Mouse (Mus musculus) splenic B cell, adult 2 months (primary cell): ENCODE measurements around the gene Ptpre.
A peak's percentile ranks its signal among the peaks of the same experiment; 100 is the strongest.
"Not testable (repeated sequence)": the region's sequence is repeated elsewhere in the genome, so short reads cannot be mapped to it uniquely, and the experiment has no call there.

Experiments
- DNase-seq: peaks from one replicate; pipeline ENCODE4 v3.0.0-alpha.2; 2011; ENCODE audit warnings: low read depth, low spot score
- H3K27me3 ChIP-seq: 2 replicates; pipeline ENCODE4 v1.6.1; 2012; ENCODE audit warnings: mild to moderate bottlenecking, low read length, moderate library complexity, mixed read lengths; ENCODE audit not compliant: control insufficient read depth, poor library complexity, insufficient read depth, severe bottlenecking
- H3K36me3 ChIP-seq: 2 replicates; pipeline ENCODE4 v1.6.1; 2012; ENCODE audit warnings: mild to moderate bottlenecking, low read length, moderate library complexity, mixed read lengths; ENCODE audit not compliant: control insufficient read depth, poor library complexity, insufficient read depth, severe bottlenecking

Gene Ptpre

GRCm38 (mm10) chr7:135676722-135677121 lies 139.4 kb downstream of the Ptpre start:
- no peak for DNase-seq
- no peaks in the 10 kb centered on the region for H3K36me3 ChIP-seq
- no peaks in the 10 kb centered on the region for H3K27me3 ChIP-seq

- peak; percentile 69 for DNase-seq
- Histone ChIP-seq H3K36me3 (no peaks in the 10 kb centered on the region), H3K27me3 (no peaks in the 10 kb centered on the region)
Measured at GRCm38 (mm10) chr7:135680334-135680733, 143.1 kb downstream of the Ptpre start.

GRCm38 (mm10) chr7:135684098-135684497 lies 146.8 kb downstream of the Ptpre start:
- DNase-seq, H3K27me3 ChIP-seq, H3K36me3 ChIP-seq: not testable (repeated sequence)

GRCm38 (mm10) chr7:135684938-135685337 lies 147.7 kb downstream of the Ptpre start:
- no peaks in the 10 kb centered on the region for H3K36me3 ChIP-seq
- H3K27me3 ChIP-seq: no peaks in the 10 kb centered on the region
- no peak for DNase-seq

GRCm38 (mm10) chr7:135689396-135689795 lies 152.1 kb downstream of the Ptpre start:
- DNase-seq: no peak
- Histone ChIP-seq H3K36me3 (no peaks in the 10 kb centered on the region), H3K27me3 (no peaks in the 10 kb centered on the region)

- DNase-seq: no peak
- Histone ChIP-seq H3K36me3 (no peaks in the 10 kb centered on the region), H3K27me3 (no peaks in the 10 kb centered on the region)
Measured at GRCm38 (mm10) chr7:135691941-135692340, 154.7 kb downstream of the Ptpre start.

- no peak for DNase-seq
- Histone ChIP-seq H3K36me3 (no peaks in the 10 kb centered on the region), H3K27me3 (no peaks in the 10 kb centered on the region)
Measured at GRCm38 (mm10) chr7:135694130-135694529, 156.8 kb downstream of the Ptpre start.

GRCm38 (mm10) chr7:135694796-135695195 lies 157.5 kb downstream of the Ptpre start:
- no peak for DNase-seq
- Histone ChIP-seq H3K36me3 (no peaks in the 10 kb centered on the region), H3K27me3 (no peaks in the 10 kb centered on the region)

GRCm38 (mm10) chr7:135696127-135696526 lies 158.8 kb downstream of the Ptpre start:
- DNase-seq: no peak
- Histone ChIP-seq H3K36me3 (0 out of 2 replicates have a peak, but pooled peaks cover 1% of the 10 kb centered on the region), H3K27me3 (no peaks in the 10 kb centered on the region)

- H3K36me3 ChIP-seq, H3K27me3 ChIP-seq, DNase-seq: not testable (repeated sequence)
Measured at GRCm38 (mm10) chr7:135697021-135697740, 159.9 kb downstream of the Ptpre start.

- Histone ChIP-seq H3K27me3 (no peaks in the 10 kb centered on the region), H3K36me3 (0 out of 2 replicates have a peak, but pooled peaks cover 1% of the 10 kb centered on the region)
- no peak for DNase-seq
Measured at GRCm38 (mm10) chr7:135698362-135698761, 161.1 kb downstream of the Ptpre start.

- not testable (repeated sequence) for DNase-seq, H3K27me3 ChIP-seq, H3K36me3 ChIP-seq
Measured at GRCm38 (mm10) chr7:135699351-135699750, 162.1 kb downstream of the Ptpre start.

GRCm38 (mm10) chr7:135703600-135704148 lies 166.4 kb downstream of the Ptpre start:
- Histone ChIP-seq H3K27me3 (no peaks in the 10 kb centered on the region), H3K36me3 (0 out of 2 replicates have a peak, but pooled peaks cover 1% of the 10 kb centered on the region)
- DNase-seq: no peak

GRCm38 (mm10) chr7:135704251-135704650 lies 167.0 kb downstream of the Ptpre start:
- H3K36me3 ChIP-seq: 0 out of 2 replicates have a peak, but pooled peaks cover 1% of the 10 kb centered on the region
- DNase-seq: no peak
- H3K27me3 ChIP-seq: no peaks in the 10 kb centered on the region

GRCm38 (mm10) chr7:135705083-135705482 lies 167.8 kb downstream of the Ptpre start:
- no peaks in the 10 kb centered on the region for H3K27me3 ChIP-seq
- H3K36me3 ChIP-seq: 0 out of 2 replicates have a peak, but pooled peaks cover 1% of the 10 kb centered on the region
- no peak for DNase-seq
